Mouse (Mus musculus) embryonic fibroblast, embryonic 13.5 days (primary cell): ENCODE measurements around the gene Birc7.

Experiments used
- CTCF ChIP-seq: IDR thresholded peaks from 2 replicates; pipeline ENCODE4 v1.5.1; 2011; ENCODE audit warnings: mild to moderate bottlenecking, control low read depth, low read length, moderate library complexity, borderline replicate concordance; ENCODE audit not compliant: insufficient read depth
- POLR2A ChIP-seq: IDR thresholded peaks from 2 replicates; pipeline ENCODE4 v1.6.1; 2011; ENCODE audit warnings: low read depth, mild to moderate bottlenecking, control low read depth, low read length, moderate library complexity

DNA sequence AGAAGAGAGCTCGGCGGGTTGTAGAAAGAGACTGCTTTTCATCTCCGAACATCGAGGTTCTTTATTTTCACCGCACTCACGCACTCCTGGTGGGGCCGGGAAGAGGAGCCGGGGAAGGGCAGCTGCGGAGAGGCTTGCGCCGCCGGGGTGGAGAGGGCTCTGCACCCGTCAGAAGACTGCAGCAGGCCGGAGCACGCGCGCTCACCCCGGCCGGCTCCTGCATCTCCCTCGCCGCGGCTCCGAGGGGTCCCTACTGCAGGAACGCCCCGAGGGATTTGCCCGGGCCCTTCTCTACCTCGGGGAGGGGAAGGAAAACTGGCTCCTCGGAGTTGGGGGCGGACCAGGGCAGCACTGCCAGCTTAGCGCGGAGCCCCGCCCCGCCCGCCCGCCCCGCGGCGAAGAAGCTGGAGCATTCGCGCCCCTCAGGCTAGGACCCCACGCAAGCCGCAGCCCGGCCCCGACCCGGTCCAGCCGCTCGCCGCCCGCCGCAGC, 35.2 kb upstream of the Birc7 start:
- no peak for TF ChIP-seq POLR2A
- TF ChIP-seq CTCF = no peak
